Mouse (Mus musculus) lung, postnatal 4 days (tissue): ENCODE data around the gene Cfl1.
A peak's percentile ranks its signal among the peaks of the same experiment; 100 is the strongest.
"Not testable (repeated sequence)": the region's sequence is repeated elsewhere in the genome, so short reads cannot be mapped to it uniquely, and the experiment has no call there.

Experiments used
- DNase-seq, 2 experiments: peaks; one replicate each; pipeline ENCODE4 v3.0.0; 2021

The Cfl1 gene

GRCm38 (mm10) chr19:5490898-5491708 lies 848 bp downstream of the Cfl1 start:
- DNase-seq = peak; percentile 89 to 92

DNA sequence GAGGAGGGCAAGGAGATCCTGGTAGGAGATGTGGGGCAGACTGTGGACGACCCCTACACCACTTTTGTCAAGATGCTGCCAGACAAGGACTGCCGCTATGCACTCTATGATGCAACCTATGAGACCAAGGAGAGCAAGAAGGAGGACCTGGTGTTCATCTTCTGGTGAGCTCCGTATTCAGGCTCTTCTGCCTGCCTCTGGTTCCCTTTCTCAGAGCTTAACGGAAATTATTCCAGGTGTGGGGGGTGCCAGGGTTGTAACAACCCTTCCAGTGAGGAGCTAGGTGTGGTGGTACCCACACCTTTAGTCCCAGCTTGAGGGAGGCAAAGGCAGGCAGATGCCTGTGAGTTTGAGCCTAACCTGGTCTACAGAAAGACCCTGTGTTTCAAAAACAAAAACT lies 2.4 kb downstream of the Cfl1 start:
- DNase-seq = no peak

- not testable (repeated sequence) for DNase-seq
Observed at GRCm38 (mm10) chr19:5493301-5493721, 3.1 kb downstream of the Cfl1 start.

- no peak for DNase-seq
Observed at GRCm38 (mm10) chr19:5494314-5494713, 4.1 kb downstream of the Cfl1 start.

GRCm38 (mm10) chr19:5495353-5496051 lies 5.2 kb downstream of the Cfl1 start:
- DNase-seq = no peak

DNA sequence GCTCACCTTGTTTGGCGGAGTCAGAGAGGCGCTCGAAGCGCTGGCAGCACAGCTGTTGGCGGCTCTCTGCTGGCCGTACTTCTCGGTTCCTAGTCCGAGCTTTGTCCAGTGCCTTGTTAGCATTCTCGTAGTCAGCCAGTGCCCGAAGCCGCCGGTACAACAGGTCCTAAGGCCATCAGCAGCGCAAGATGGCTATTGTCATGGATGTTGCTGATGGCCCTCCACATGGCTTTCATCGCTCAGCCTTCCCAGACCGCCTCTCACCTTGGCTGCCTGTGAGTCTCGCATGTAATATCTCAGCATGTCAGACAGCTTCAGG lies 5.8 kb downstream of the Cfl1 start:
- DNase-seq = no peak

GRCm38 (mm10) chr19:5500330-5500875 lies 10.1 kb downstream of the Cfl1 start:
- no peak for DNase-seq

- no peak for DNase-seq
Observed at GRCm38 (mm10) chr19:5503687-5504086, 13.4 kb downstream of the Cfl1 start, which contains the start of gene 1700020D05Rik. TSS of gene 1700020D05Rik (minus strand) at chr19:5503787.

- peak; percentile 97 to 99 for DNase-seq
Observed at GRCm38 (mm10) chr19:5510031-5511026, 20.1 kb downstream of the Cfl1 start, which contains the start of gene Snx32. TSS of gene Snx32 (minus strand) at chr19:5510538.

- no peak for DNase-seq
Observed at GRCm38 (mm10) chr19:5511074-5511632, 20.9 kb downstream of the Cfl1 start.

GRCm38 (mm10) chr19:5512091-5513004 lies 22.1 kb downstream of the Cfl1 start:
- no peak for DNase-seq

DNA sequence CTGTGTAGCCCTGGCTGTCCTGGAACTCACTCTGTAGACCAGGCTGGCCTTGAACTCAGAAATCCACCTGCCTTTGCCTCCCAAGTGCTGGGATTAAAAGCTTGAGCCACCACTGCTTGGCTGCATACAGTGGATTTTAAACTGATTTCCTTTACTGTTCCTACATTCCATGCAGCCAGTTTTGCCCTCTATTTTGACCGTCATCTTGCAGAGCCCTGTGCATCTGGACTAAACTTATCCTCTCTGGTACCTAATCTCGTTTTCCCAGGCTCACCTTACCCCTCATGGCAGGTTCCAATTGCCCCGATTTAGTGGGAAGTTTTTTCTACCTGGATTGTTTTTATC lies 22.7 kb downstream of the Cfl1 start:
- DNase-seq = no peak

- no peak for DNase-seq
Observed at GRCm38 (mm10) chr19:5515840-5516777, 25.9 kb downstream of the Cfl1 start.

DNA sequence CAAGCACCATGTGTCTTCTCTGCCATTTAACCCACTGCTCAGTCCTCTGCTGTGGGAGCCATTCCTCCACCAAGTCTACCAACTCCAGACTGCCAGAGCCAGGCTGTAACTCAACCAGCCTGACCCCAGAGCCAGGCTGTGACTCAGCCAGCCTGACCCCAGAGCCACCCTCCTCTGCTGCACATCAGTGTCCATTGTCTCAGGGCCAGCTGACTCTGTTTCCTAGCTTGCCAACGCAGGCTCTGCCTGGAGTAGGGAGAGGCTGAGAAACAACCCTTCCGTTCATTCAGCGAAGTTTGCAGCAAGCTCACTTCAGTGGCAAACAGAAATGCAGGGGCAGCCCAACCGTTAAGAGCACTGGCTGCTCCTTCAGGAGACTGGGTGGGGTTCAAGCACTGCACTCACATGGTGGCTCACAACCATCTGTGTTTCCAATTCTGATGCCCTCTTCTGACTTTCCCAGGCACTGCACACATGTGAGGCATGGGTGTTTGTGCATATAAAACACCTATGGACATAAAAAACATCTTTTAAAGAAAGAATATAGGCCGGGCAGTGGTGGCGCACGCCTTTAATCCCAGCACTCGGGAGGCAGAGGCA lies 26.8 kb downstream of the Cfl1 start:
- no peak for DNase-seq

DNA sequence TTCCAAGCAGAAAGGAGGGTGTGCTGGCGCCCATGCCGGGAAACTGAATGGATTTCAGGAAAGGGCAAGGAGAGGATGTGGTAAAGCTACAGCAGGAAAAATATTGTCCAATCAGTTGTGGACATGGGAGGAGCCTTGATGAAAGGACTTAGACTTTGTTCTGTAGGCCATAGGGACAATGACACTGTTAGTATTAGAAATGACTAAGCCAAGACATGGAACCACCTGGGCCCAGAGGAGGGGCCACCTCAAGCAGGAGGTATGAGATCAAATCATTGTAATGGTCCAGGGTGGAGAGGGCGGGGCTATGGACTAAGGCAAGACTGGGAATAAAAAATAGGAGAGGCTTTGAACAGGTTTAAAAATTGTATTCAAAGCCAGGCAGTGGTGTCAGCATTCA lies 28.5 kb downstream of the Cfl1 start:
- no peak for DNase-seq

DNA sequence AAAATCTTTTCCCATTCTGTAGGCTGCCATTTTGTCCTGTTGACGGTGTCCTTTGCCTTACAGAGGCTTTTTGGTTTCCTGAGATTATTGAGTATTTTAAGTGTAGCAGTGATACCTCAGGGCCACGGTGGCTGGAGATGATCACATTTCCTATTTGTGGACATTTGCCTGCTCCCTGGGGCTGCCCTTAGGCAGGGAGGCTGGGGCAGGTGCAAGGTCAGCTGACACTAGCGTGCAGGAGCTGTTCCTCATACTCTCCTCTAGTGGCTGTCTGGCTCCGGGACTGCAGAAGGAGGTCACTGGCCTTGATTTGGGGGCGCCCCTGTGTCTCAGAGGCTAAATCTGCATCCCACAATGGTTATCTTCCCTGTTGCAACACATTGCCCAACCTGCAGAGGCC lies 34.9 kb downstream of the Cfl1 start:
- no peak for DNase-seq

GRCm38 (mm10) chr19:5529325-5530137 lies 39.3 kb downstream of the Cfl1 start:
- peak; percentile 95 to 98 for DNase-seq

DNA sequence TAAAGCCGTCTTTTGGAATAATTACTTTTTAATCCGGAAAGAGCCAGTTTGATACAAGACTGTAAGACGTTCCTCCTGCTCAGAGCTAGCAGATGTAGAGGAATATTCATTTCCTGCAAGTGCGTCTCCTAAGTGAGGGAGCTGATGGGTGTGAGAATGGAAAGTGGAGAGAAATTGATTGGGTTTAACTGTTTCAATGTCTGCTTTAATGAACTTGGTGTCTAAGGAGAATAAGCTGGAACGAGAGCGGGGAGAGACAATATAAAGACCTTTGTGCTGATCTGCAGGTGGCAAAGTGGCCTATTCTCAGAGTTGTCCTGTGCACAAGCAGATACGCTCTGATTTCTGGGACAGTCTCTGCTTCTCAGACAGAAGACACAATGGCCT lies 39.9 kb downstream of the Cfl1 start:
- DNase-seq = no peak

DNA sequence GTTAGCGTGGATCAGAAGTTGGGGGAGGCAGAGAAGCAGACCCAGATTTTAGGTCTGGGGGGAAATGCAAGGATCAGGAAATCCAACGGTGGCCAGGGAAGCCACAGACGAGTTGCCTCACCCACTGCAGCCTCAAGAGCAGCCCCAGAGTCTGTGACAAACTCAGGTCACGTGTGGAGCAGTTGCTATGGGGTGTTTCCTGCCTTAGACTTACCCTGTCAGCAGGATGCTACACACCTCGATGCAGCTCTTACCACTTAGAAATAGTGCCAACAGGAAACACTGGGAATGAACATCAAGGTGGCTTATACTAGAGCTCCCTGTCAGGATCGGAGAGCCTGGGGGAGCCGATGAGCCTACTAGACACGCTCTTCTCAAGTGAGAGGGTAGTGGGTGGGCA lies 42.3 kb downstream of the Cfl1 start:
- no peak for DNase-seq
